Mouse (Mus musculus) 3T3-L1 (cell line): ENCODE measurements around the gene Celsr1.
"Not testable (repeated sequence)": the region's sequence is repeated elsewhere in the genome, so short reads cannot be mapped to it uniquely, and the experiment has no call there.

Experiments
- DNase-seq: peaks from one replicate; pipeline ENCODE4 v3.0.0-alpha.2; 2015; ENCODE audit warnings: low read depth, low spot score

The Celsr1 gene

DNA sequence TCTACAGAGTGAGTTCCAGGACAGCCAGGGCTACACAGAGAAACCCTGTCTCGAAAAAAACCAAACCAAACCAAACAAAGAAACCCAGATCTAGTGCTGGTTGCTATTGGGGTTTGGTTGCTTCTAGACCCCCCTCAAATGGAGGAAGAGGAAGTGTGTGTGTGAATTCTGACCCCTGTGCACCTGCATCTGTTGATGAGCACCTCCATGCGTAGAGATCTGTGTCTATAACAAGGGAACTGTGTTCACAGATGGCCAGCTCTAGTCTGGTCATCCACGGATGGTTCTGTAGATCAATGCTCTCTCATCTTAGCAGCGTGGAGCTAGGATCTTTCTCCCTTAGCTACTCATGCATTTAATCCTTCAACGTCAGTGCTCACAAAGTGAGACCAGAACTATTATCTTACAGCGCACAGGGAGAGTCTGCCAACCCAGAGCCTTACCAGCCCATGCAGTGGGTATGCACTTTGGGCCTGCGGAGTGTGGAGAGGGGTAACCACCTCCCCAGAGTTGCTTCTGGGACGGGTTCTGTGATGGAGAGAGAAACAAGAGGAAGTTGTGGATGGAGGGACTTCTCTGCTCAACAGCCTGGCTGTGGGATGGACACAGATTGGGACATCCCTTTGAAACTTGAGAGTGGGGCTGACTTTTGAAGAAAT is 30.7 kb upstream of the Celsr1 start:
- DNase-seq: no peak

DNA sequence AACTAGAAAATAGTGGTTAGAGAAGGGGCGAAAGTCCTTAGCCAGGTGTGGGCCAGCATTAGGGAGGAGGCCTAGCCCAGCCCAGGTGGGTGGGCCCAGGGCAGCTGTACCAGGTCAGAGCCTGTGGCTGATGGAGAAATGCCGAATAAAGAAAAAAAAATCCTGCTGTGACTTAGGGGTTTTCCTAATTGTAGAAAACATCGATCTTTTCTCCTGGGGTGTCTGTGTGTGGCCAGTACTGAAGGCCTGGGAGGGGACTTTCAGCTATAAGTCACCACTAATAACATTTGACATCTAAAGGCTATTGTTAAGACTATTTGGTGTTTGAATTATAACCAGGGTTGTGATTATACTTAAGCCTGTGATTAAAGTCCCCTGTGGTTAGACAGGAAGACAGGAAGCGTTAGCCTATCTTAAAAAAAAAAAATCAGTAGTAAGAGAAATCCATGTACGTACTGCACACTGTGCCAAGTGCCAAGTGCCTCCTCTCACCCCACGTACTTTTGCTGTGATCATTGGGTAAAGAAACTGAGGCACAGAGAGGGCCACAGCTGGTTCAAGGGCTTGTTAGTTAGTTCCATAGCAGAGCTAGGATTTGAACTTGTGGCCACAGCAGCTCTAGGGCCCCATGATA is 28.4 kb upstream of the Celsr1 start:
- DNase-seq: no peak

DNA sequence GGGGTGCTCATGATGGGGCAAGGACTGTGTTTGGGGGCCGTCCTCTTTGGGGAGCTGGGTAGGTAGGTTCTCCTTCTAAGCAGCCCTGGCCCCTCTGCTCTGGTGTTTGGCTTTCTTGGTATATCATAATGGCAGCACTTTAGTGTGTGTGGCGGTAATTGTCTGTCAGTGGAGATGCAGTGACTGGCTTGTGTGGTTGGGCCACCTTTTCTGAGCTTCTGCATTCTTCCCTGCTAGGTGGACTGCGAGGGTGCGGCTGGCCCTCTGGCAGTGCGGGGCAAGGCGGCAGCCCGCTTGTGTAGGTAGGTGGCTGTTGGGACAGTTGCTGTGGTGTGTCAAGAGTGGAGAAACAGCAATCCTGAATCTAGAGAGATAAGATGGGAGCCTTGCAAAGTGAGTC is 27.6 kb upstream of the Celsr1 start:
- no peak for DNase-seq

DNA sequence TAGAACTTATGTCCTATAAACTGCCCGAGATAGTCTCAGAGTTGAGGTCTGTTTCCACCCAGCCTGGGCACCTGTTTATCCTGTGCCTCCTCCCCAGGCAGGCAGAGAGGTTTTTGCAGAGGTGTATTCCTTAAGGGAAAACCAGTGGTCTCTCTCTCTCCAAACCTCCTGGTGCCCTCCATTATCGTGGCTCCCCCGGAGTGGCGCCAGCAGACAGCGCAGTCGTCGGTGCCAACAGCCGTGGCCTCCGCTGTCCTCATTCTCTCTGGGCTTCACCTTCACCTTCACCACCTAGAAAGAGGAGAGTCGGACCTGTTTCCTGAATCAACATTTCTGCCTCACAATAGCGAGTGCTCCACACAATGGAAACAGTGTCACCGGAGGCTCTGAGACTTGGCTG is 27.0 kb upstream of the Celsr1 start:
- DNase-seq: no peak

GRCm38 (mm10) chr15:86059835-86060380 is 26.3 kb upstream of the Celsr1 start:
- no peak for DNase-seq

DNA sequence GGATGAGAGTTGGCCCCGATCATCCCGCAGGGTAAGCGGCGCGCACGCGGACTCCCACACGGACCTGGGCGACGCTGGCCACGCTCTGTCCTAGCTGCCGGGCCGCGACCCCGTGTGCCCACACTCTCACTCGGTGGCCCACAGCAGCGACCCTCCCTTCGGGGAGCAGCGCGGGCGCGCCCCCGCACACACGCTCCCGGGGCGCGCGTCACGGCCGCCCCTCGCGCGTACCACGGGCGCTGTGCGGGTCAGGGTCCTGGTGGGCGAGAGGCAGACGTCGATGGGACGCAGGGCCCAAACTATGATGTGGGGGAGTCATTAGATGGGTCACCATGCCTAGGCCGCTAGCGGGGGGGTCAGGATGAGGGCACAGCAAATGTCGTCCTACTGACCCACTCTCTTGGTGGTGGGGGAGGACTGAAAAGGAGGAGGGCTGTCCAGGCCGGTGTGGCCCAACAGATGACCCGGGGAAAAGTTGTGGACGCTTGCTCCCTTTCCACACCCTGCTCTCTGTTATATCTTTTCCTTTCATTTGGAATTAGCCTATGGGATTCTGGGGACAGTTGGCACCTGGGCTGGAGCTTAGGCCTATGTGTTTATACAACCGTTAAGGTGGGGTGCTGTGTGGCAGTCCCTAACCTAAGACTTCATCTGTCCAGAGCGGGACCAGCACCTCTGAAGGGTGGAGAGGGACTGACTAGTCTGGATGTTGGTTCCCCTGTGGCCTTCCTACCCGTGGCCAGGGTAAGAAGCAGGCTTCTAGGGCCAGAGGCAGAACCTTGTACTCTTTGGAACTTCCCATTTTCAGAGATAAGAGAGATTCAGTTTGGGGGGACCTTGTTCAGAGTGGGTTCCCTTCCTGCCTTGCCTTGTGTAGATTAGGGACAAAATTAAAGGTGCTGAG is 25.6 kb upstream of the Celsr1 start:
- DNase-seq: peak; percentile 36

DNA sequence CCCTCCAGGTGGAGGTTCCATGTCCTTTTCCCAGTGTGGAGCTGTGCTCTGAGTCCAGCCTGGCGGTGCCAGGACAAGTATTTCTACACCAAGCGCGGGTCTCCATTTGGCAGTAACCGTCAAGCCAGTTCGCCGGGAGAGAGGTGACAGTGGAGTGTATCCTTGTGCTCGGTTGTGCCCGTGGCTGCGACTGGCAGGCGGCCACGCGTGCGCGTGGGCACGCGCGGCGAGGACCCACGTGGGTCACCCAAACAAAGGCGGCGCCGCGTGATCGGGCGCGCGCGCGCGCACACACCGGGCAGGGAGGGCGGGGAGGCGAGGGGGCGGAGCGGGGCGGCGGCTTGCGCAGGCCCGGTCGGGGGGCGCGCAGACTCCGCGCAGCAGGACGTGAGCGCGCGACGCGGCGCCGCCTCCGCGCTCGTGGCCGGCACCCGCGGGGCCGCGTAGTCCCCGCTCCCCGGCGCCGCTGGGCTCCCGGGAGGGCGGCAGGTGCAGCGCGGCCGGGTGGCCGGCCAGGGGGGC is 24.9 kb upstream of the Celsr1 start:
- DNase-seq: peak; percentile 58

- no peak for DNase-seq
Observed at GRCm38 (mm10) chr15:86057908-86058307, 24.3 kb upstream of the Celsr1 start.

DNA sequence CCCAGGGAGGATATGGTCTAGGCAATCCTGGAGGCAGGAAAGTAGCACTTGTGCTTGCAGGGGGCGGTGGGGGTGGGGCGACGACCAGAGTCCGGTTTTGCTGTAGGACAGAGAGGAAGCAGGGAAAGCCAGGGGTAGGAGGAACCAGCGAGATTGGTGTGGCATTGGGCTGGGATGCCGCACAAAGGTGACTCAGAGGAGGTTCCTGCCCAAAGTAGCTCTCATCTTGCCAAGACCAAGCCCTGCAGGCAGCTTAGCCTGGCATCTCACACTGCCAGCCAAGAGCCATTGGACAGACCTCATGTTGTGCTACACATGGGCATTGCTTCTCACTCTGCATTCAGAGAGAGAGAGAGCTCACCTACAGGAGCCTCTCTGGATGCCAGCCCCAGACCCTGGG is 23.8 kb upstream of the Celsr1 start, which contains the start of gene Gramd4:
Gene Gramd4 (plus strand): TSS at position 283 of the 400 bp plus-strand sequence.
- DNase-seq: peak; percentile 65

DNA sequence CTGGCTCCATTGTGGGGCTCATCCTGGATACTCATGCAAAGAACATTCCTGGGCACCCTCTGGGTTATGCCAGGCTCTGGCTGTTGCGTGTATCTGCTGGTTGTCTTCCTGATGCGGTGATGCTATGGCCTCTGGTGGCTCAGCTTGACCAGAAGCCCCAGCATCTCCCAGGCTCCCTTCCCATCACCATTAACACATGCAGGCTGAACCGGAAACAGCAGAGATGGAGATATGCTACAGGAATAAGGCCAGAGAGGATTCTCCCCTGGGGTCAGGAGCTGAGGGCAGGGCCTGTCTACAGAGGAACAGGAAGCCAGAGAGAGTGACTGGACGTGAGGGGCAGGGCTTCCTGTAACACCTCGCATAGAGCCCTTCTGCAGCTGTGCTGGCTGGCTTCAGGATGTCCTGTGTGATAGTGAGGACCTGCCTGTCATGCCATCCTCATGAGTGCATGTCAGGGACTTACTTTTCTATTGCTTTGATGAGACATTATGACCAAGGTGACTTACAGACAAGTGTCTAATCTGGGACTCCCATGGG is 22.7 kb upstream of the Celsr1 start:
- DNase-seq: no peak

GRCm38 (mm10) chr15:86054861-86055260 is 21.3 kb upstream of the Celsr1 start:
- DNase-seq: not testable (repeated sequence)

- DNase-seq: peak; percentile 85
Observed at GRCm38 (mm10) chr15:86053890-86054536, 20.4 kb upstream of the Celsr1 start.

GRCm38 (mm10) chr15:86051878-86052478 is 18.4 kb upstream of the Celsr1 start:
- DNase-seq: no peak

DNA sequence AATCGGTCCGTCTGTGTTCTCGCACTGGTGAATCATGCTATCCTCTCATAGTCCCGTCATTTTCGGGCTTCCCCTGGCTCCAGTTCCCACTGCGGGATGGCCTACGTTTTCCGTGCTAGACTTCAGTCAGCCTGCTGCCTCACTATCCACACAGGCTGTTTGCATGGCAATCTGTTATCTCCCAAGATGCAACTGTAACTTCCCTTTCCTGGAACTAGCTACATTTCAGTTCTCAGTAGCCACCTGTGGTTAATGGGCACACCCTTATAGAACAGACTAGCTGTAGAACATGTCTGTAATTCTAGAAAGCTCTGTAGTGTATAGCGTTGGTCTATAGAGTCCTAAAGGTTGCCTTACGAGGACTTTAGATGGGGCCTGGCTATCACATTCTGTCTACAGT is 17.6 kb upstream of the Celsr1 start:
- no peak for DNase-seq

DNA sequence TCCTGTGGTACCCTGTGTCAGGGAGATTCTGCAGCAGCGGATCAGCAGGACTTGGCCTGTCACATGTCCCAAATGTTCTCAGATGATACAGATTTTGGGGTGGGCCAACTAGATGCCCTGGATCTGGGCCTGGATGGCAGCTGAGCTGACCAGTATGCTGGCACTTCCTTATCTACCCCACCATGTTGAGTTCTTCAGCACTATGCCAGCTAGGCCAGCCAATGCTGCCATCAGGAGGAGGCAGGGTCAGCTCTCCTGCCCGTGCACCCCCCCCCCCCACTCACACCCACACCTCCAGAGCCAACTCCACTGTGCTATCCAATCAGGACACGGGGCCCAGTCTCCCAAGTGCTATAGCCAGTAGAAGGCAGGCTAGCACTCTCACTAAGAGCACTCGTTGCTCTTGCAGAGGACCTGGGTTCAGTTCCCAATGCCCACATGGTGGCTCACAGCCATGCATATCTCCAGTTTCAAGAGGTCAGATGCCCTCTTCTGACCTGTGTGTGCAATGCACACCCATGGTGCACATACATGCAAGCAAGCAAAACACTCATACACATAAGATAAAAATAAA is 16.7 kb upstream of the Celsr1 start:
- peak; percentile 34 for DNase-seq

DNA sequence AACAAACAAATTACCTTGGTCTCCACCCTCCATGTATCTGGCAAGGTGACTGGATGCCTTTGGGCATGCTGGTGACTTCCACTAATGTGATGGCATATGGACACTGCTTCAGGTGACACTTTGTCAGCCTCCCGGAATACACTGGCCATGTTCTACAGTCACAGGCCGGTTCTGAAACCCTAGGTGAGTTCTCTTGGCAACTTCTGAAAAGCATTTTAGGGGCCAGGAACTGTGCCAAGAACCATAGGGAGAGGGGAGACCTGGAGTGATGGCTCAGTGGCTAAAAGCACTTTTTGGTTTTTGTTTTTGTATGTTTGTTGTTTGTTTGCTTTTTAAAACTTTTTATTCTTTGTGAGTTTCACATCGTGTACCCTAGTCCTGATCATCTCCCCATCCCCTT is 15.9 kb upstream of the Celsr1 start:
- no peak for DNase-seq

DNA sequence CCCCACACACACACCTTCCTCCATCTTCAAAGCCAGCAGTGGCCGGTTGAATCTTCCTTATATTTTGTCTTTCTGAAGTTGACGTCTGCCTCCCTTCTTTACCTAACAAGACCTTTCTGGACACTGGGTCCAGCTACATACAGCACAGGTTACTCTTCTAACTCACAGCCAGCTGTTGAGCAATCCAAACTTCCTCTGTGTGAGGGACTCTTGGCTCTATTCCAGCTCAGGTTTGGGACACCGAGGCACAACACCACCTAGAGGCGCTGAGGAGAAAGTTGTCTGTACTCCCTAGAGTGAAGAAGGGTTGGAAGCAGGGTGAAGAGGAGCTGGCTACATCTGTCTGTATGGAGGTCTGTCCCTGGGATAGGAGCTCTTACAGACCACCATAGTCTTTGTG is 8.8 kb upstream of the Celsr1 start:
- no peak for DNase-seq

DNA sequence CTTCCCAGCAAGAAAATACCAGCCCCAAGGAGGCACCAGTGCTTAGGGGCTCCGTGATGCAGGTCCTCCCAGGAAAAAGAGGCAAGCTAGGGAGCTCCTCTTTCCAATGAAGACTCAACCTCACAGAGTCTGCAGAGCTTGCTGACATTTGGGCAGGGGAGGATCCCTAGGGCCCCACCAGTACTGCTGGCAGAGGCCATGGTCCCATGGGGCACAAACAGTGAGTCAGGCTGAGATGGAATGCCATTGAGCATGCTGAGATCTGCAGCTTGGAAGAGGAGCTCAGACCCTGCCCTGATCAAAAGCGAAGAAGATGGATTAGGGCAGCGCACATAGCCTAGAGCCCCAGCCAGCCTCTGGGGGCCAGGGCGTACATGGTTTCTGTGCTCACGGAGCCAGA is 7.8 kb upstream of the Celsr1 start:
- DNase-seq: peak; percentile 77

DNA sequence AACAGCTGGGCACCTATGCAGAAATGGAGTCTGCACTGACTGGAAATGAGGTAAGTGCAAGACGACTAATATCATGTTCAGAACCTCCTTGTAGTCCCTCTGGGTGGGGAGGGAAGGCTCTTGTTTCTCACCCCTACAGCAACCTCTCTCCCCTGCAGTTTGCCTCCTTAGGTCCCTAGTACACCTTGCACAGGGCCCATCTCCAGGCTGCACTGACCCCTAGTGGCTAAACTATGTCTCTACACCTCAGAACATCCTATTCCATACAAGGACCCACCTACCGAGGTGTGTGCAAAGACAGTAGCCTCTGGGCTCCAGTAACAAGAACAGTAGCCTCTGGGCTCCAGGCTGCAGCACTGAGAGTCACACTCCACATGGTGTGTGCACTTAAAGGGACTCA is 5.2 kb upstream of the Celsr1 start:
- peak; percentile 78 for DNase-seq

- no peak for DNase-seq
Observed at GRCm38 (mm10) chr15:86035913-86036312, 2.3 kb upstream of the Celsr1 start.
